Mouse (Mus musculus) T-cell, adult 66 days (primary cell): ENCODE measurements around the gene Nmd3. TPM values are rescaled to one million over a fixed set of nuclear protein-coding genes. Genes with fewer than 3 reads are reported as not detected.

Source experiments
- total RNA-seq, 2 experiments: library from RNA; stranded (reverse); gene quantifications; 3 replicates in 1 of 2; 4 replicates in 1 of 2; pipeline ENCODE4 v1.2.4; 2023

Gene Nmd3
- 10 to 100 TPM; 90.9 to 94.8 TPM for total RNA-seq

DNA sequence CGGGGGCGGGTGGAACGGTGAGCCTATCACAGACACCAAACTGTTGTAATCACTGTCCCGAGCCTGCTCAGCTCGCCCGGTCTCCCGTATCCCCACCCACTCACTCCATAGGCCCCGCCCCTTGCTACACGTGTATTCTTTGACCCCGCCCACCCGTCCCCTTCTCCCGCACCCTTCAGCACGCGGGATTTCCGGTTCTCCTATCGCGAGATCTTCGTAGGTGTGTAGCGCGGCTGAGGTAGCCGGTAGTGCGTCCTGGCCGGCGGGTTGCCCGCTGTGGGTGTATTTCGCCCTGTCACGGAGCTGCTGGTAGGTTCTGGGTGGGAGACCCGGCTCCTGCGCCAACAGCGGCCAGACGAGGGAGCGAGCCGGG lies at the start of gene Nmd3:
Gene Nmd3, plus strand, starts transcription at position 172 of the 373 bp plus-strand sequence.

Other genes starting within 250 kb of the Nmd3 start
- not detected for gene B3galnt1, start 123.0 kb upstream of the Nmd3 start, total RNA-seq
- gene Sptssb, start 138.0 kb downstream of the Nmd3 start, total RNA-seq: not detected